Mouse (Mus musculus) heart, embryonic 14.5 days (tissue): ENCODE measurements around the gene Zfp874a. TPM values are rescaled to one million over a fixed set of nuclear protein-coding genes. Genes with fewer than 3 reads are reported as not detected.

Experiments
- ATAC-seq: fragments of 200-750 bp; cut with Nextera tagmentation; 2 replicates; pipeline ENCODE4 v1.8.0; 2017; ENCODE audit warnings: low read depth, moderate TSS enrichment; ENCODE audit not compliant: insufficient number of reproducible peaks, insufficient read depth, low FRiP score
- H3K27ac ChIP-seq, 2 experiments: fragments of 200-500 bp in 1 of 2; fragments of 300-500 bp in 1 of 2; sonication (generic) in 1 of 2; replicated peaks in 1 of 2; 2 replicates each; pipeline ENCODE4 v1.5.1; 2012 to 2014; ENCODE audit warnings: low read depth in 2 of 2, low read length in 2 of 2, control low read depth in 1 of 2, mild to moderate bottlenecking in 1 of 2, mixed read lengths in 1 of 2; ENCODE audit not compliant: control insufficient read depth in 1 of 2, insufficient read depth in 1 of 2
- H3K27me3 ChIP-seq: fragments of 300-500 bp; sonication (generic); 2 replicates; pipeline ENCODE4 v1.6.1; 2014; ENCODE audit warnings: mild to moderate bottlenecking, low read length, control low read depth; ENCODE audit not compliant: control insufficient read depth, insufficient read depth
- H3K36me3 ChIP-seq: fragments of 300-500 bp; sonication (generic); 2 replicates; pipeline ENCODE4 v1.6.1; 2014; ENCODE audit warnings: mild to moderate bottlenecking, control low read depth, low read length, mixed read lengths; ENCODE audit not compliant: control insufficient read depth, insufficient read depth
- H3K4me1 ChIP-seq, 2 experiments: fragments of 200-500 bp in 1 of 2; fragments of 300-500 bp in 1 of 2; sonication (generic) in 1 of 2; 2 replicates each; pipeline ENCODE4 v1.6.1; 2012 to 2014; ENCODE audit warnings: low read length in 2 of 2, control low read depth in 1 of 2, mixed read lengths in 1 of 2; ENCODE audit not compliant: control insufficient read depth in 2 of 2, insufficient read depth in 2 of 2
- H3K4me2 ChIP-seq: fragments of 300-500 bp; sonication (generic); 2 replicates; pipeline ENCODE4 v1.6.1; 2014; ENCODE audit warnings: mild to moderate bottlenecking, low read length
- H3K4me3 ChIP-seq, 2 experiments: fragments of 200-500 bp in 1 of 2; fragments of 300-500 bp in 1 of 2; sonication (generic) in 1 of 2; 2 replicates each; pipeline ENCODE4 v1.5.1; 2012 to 2014; ENCODE audit warnings: low read length in 2 of 2, mild to moderate bottlenecking in 2 of 2, control low read depth in 1 of 2, low read depth in 1 of 2, moderate library complexity in 1 of 2; ENCODE audit not compliant: control insufficient read depth in 1 of 2, insufficient read depth in 1 of 2
- H3K9ac ChIP-seq: fragments of 300-500 bp; sonication (generic); 2 replicates; pipeline ENCODE4 v1.6.1; 2014; ENCODE audit warnings: mild to moderate bottlenecking, low read length
- H3K9me3 ChIP-seq: fragments of 300-500 bp; sonication (generic); 2 replicates; pipeline ENCODE4 v1.6.1; 2016; ENCODE audit warnings: low read length, control low read depth; ENCODE audit not compliant: control insufficient read depth
- WGBS: fragments of 180-500 bp; shearing (Covaris S2); extraction: QIAGEN DNeasy Blood & Tissue Kit; methylation state at CpG from one replicate; pipeline ENCODE4 v1.1.7; 2014; 5-methylcytosine and 5-hydroxymethylcytosine counted together
- polyA plus RNA-seq: library from polyadenylated mRNA; unstranded; fragments of >200 nt; fragmentation: Nextera tagmentation; extraction: Ambion mirVana; gene quantifications from 2 replicates; pipeline ENCODE4 v1.2.1, GENCODE M21; 2014

Gene Zfp874a
- 4.8 and 5.8 TPM in 2 replicates for polyA plus RNA-seq

- H3K27ac ChIP-seq, result peak within 1 kb of the TSS; percentile 45 to 61
- WGBS, result 1% methylated on average over 20 of the region's 20 CpGs
Observed at GRCm38 (mm10) chr13:67451172-67452020, at the start of gene Zfp874a. Zfp874a (minus strand) TSS chr13:67451624.

GRCm38 (mm10) chr13:67500908-67501307 is 49.5 kb upstream of the Zfp874a start:
- Histone ChIP-seq H3K27ac (no peak overlapping the region), H3K4me3 (no peak overlapping the region), H3K36me3 (no peaks in the 10 kb centered on the region), H3K27me3 (no peaks in the 10 kb centered on the region), H3K4me1 (peaks cover 2 to 5% of the 10 kb centered on the region in 2 experiments; a peak in 1 of 4 replicates), H3K9ac (no peak overlapping the region), H3K9me3 (no peaks in the 10 kb centered on the region), H3K4me2 (no peak overlapping the region)
- 90% methylated on average over 1 of the region's 1 CpGs for WGBS
- no peak for ATAC-seq

More at GRCm38 (mm10) chr13:67451172-67452020, at the start of gene Zfp874a:
- Histone ChIP-seq H3K9me3 (no peaks in the 10 kb centered on the region), H3K9ac (peak within 1 kb of the TSS; percentile 69), H3K4me2 (peak within 1 kb of the TSS; percentile 70), H3K4me3 (peak within 1 kb of the TSS; percentile 64), H3K27me3 (no peaks in the 10 kb centered on the region), H3K36me3 (peaks cover 24% of the 10 kb centered on the region), H3K4me1 (no peaks in the 10 kb centered on the region)
- peak; percentile 96 for ATAC-seq

GRCm38 (mm10) chr13:67500084-67500719 is 48.8 kb upstream of the Zfp874a start, which contains the start of gene Zfp58:
Zfp58 (minus strand) TSS chr13:67500555.
- H3K27me3 ChIP-seq, result no peaks in the 10 kb centered on the region
- peak within 1 kb of the TSS; percentile 75 for H3K9ac ChIP-seq
- peak within 1 kb of the TSS; percentile 74 for H3K4me2 ChIP-seq
- ATAC-seq, result peak; percentile 81
- H3K36me3 ChIP-seq, result peaks cover 2% of the 10 kb centered on the region
- no peaks in the 10 kb centered on the region for H3K9me3 ChIP-seq
- 1% methylated on average over 22 of the region's 22 CpGs for WGBS
- H3K27ac ChIP-seq, result peak within 1 kb of the TSS in 1 of 2 experiments; percentile 64; a peak in 3 of 4 replicates
- peaks cover 2 to 5% of the 10 kb centered on the region in 2 experiments; a peak in 1 of 4 replicates for H3K4me1 ChIP-seq
- H3K4me3 ChIP-seq, result peak within 1 kb of the TSS; percentile 66 to 90

- no peak overlapping the region for H3K9ac ChIP-seq
- H3K4me2 ChIP-seq, result no peak overlapping the region
- no peak overlapping the region for H3K27ac ChIP-seq
- no peak for ATAC-seq
- H3K4me1 ChIP-seq, result peaks cover 2 to 5% of the 10 kb centered on the region in 2 experiments; a peak in 1 of 4 replicates
- peaks cover 47% of the 10 kb centered on the region for H3K36me3 ChIP-seq
- WGBS, result 91% methylated on average over 1 of the region's 1 CpGs
- no peaks in the 10 kb centered on the region for H3K27me3 ChIP-seq
- peaks cover 14% of the 10 kb centered on the region for H3K9me3 ChIP-seq
- H3K4me3 ChIP-seq, result no peak overlapping the region
Observed at GRCm38 (mm10) chr13:67495631-67496030, 44.2 kb upstream of the Zfp874a start.

GRCm38 (mm10) chr13:67484424-67484811 is 33.0 kb upstream of the Zfp874a start:
- Histone ChIP-seq H3K9me3 (no peaks in the 10 kb centered on the region), H3K9ac (peak overlapping the region; percentile 76)

GRCm38 (mm10) chr13:67483625-67484423 is 32.4 kb upstream of the Zfp874a start, which contains the start of gene Zfp874b:
Zfp874b (minus strand) TSS chr13:67484258.
- peak; percentile 91 for ATAC-seq
- H3K4me2 ChIP-seq, result peak within 1 kb of the TSS; percentile 87
- H3K4me3 ChIP-seq, result peak within 1 kb of the TSS; percentile 69 to 80
- H3K27me3 ChIP-seq, result no peaks in the 10 kb centered on the region
- H3K9ac ChIP-seq, result peak within 1 kb of the TSS; percentile 76
- no peaks in the 10 kb centered on the region for H3K9me3 ChIP-seq
- WGBS, result 2% methylated on average over 20 of the region's 20 CpGs
- peaks cover 0 to 6% of the 10 kb centered on the region in 2 experiments; a peak in 1 of 4 replicates for H3K4me1 ChIP-seq
- H3K27ac ChIP-seq, result peak within 1 kb of the TSS; percentile 40 to 58
- 0 out of 2 replicates have a peak, but pooled peaks cover 12% of the 10 kb centered on the region for H3K36me3 ChIP-seq

More at GRCm38 (mm10) chr13:67484424-67484811, 33.0 kb upstream of the Zfp874a start:
- peaks cover 0 to 6% of the 10 kb centered on the region in 2 experiments; a peak in 1 of 4 replicates for H3K4me1 ChIP-seq
- ATAC-seq, result peak; percentile 33; the same call in 1 of the 2 replicates
- peak overlapping the region; percentile 69 to 80 for H3K4me3 ChIP-seq
- H3K27me3 ChIP-seq, result no peaks in the 10 kb centered on the region
- peak overlapping the region; percentile 40 to 58; a peak in 3 of 4 replicates for H3K27ac ChIP-seq
- 12% methylated on average over 8 of the region's 8 CpGs for WGBS
- peak overlapping the region; percentile 87 for H3K4me2 ChIP-seq
- H3K36me3 ChIP-seq, result peaks cover 16% of the 10 kb centered on the region; the same call in 1 of the 2 replicates
